Comparison of ENCODE assay signal across 8 mouse cellular contexts in the genomic region with DNA sequence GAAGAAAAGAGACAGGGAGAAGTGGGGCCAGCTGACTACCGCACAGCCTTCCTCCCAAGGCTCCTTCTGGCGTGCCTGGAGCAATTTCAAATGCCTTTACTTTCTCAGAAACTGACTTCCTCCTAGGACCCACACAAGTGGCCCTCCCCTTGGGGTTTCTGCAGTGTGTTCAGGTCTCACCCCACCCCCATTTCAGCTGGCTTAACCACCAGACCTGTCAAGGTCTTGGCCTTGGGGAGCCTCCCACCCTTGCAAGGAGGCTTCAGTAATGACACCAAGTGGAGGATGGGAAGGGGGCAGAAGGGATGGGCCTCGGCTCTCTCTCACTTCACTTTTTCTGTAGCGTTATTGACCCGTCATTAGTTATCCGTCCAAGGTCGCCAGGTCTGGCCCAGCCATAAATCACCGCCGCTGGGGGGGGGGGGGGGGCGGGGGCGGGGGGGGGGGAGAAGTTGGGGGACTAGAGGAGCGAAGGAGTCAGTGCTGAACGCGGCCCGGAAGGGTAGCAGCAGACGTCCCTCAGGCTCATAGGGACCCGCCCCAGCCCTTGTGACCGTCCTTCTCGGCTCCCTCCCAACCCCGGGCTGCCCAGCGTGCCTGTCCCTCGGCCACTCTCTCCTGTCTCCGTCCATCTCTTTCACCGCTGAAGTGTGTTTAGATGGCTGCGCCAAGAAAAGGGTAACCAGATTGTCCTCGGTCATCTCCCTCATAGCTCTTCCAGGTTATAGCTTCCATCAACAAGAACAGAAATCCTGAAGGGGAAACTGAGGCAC. TPM values are rescaled to one million over a fixed set of nuclear protein-coding genes. Genes with fewer than 3 reads are reported as not detected.
DNase-seq lines count a peak whose midpoint lies in the region; ATAC-seq and TF ChIP-seq lines count a peak whose summit lies in the region.

No protein-coding gene starts in this region.

- no peaks in the 10 kb centered on the region for H3K36me3 ChIP-seq in forebrain, embryonic 10.5 days (replicated peaks)
- no peaks in the 10 kb centered on the region for H3K36me3 ChIP-seq in intestine, postnatal 0 days (ENCODE audit: control insufficient read depth, insufficient read depth)
- H3K36me3 ChIP-seq in midbrain, embryonic 13.5 days, result no peaks in the 10 kb centered on the region

- H3K4me3 ChIP-seq in forebrain, embryonic 10.5 days, result peak overlapping the region; percentile 48
- peak overlapping the region; percentile 40 for H3K4me3 ChIP-seq in intestine, postnatal 0 days (ENCODE audit: low read depth, low read length)
- peak overlapping the region; percentile 31 for H3K4me3 ChIP-seq in midbrain, embryonic 13.5 days (replicated peaks)

- intact Hi-C loops in gastrocnemius, postnatal 36 days (cut with DNase I), result loop anchor here (2.0 to 10.0 kb wide), 3 partner anchors 110 to 324 kb away; no protein-coding TSS in a partner anchor

- peak overlapping the region; percentile 85 for H3K4me2 ChIP-seq in intestine, postnatal 0 days (replicated peaks; ENCODE audit: low read depth)
- peak overlapping the region; percentile 64 for H3K4me2 ChIP-seq in midbrain, embryonic 13.5 days (replicated peaks)

- no peak overlapping the region for H3K27ac ChIP-seq in forebrain, embryonic 10.5 days
- H3K27ac ChIP-seq in intestine, postnatal 0 days (ENCODE audit: low read depth, low read length), result no peak overlapping the region
- no peak overlapping the region for H3K27ac ChIP-seq in midbrain, embryonic 13.5 days

- no peak overlapping the region for H3K9ac ChIP-seq in intestine, postnatal 0 days (ENCODE audit: low read depth, low read length)
- H3K9ac ChIP-seq in midbrain, embryonic 13.5 days (replicated peaks), result peak overlapping the region; percentile 44; the same call in 1 of the 2 replicates

- peaks cover 100% of the 10 kb centered on the region for H3K27me3 ChIP-seq in forebrain, embryonic 10.5 days (ENCODE audit: poor library complexity, severe bottlenecking)
- H3K27me3 ChIP-seq in intestine, postnatal 0 days (replicated peaks; ENCODE audit: control insufficient read depth, insufficient read depth, low read length), result peaks cover 47% of the 10 kb centered on the region
- H3K27me3 ChIP-seq in midbrain, embryonic 13.5 days, result peaks cover 86% of the 10 kb centered on the region

- TF ChIP-seq CTCF in intestine, postnatal 0 days (IDR thresholded peaks at IDR 0.05; ENCODE audit: low read depth), result no peak

- no peak for DNase-seq in frontal cortex, postnatal 36 days (ENCODE audit: low spot score in 2 of 2)
- peak; percentile 67 for DNase-seq in ES-CJ7 (ENCODE audit: low read depth, low spot score)
- no peak for DNase-seq in forebrain, embryonic 10.5 days (ENCODE audit: extremely low spot score, low spot score)
- peak; percentile 34 for DNase-seq in thymus, postnatal 25 days
- no peak for DNase-seq in gastrocnemius, postnatal 36 days

- peaks cover 48% of the 10 kb centered on the region for H3K4me1 ChIP-seq in forebrain, embryonic 10.5 days
- no peaks in the 10 kb centered on the region for H3K4me1 ChIP-seq in intestine, postnatal 0 days (replicated peaks; ENCODE audit: control insufficient read depth, insufficient read depth, low read length)
- H3K4me1 ChIP-seq in midbrain, embryonic 13.5 days (replicated peaks), result peaks cover 34% of the 10 kb centered on the region

- ATAC-seq in frontal cortex, adult (ENCODE audit: low TSS enrichment), result 0 out of 2 replicates have a peak, but pooled peaks have one; percentile 5
- ATAC-seq in intestine, postnatal 0 days, result no peak
- ATAC-seq in midbrain, embryonic 13.5 days, result no peak

- H3K9me3 ChIP-seq in forebrain, embryonic 10.5 days, result no peaks in the 10 kb centered on the region
- H3K9me3 ChIP-seq in intestine, postnatal 0 days (ENCODE audit: control insufficient read depth), result no peaks in the 10 kb centered on the region
- no peaks in the 10 kb centered on the region for H3K9me3 ChIP-seq in midbrain, embryonic 13.5 days

- under 1% methylated on average over 24 of the region's 26 CpGs for WGBS in forebrain, embryonic 10.5 days
- under 1% methylated on average over 21 of the region's 26 CpGs for WGBS in intestine, postnatal 0 days
- 1% methylated on average over 20 of the region's 26 CpGs for WGBS in midbrain, embryonic 13.5 days

RNA-seq across cellular contexts. Expression of a gene that starts 16.0 kb away (rescaled TPM):
- polyA plus RNA-seq in forebrain, embryonic 10.5 days (2016; fragmentation: Nextera tagmentation; extraction: Ambion mirVana), result 25.7 and 26.6 TPM in 2 replicates
- 5.8 and 6.0 TPM in 2 replicates for polyA plus RNA-seq in intestine, postnatal 0 days (2015; fragmentation: Nextera tagmentation; extraction: Ambion mirVana)
- 15.8 and 16.6 TPM in 2 replicates for polyA plus RNA-seq in midbrain, embryonic 13.5 days (2015; fragmentation: Nextera tagmentation; extraction: Ambion mirVana)
- 10 to 100 TPM; 13.3 to 14.2 TPM for total RNA-seq in gastrocnemius, postnatal 36 days (2021)

RNA-seq across cellular contexts. Expression of a gene that starts 16.1 kb away (rescaled TPM):
- 52.1 and 53.5 TPM in 2 replicates for polyA plus RNA-seq in forebrain, embryonic 10.5 days (2016; fragmentation: Nextera tagmentation; extraction: Ambion mirVana)
- 24.7 and 27.1 TPM in 2 replicates for polyA plus RNA-seq in intestine, postnatal 0 days (2015; fragmentation: Nextera tagmentation; extraction: Ambion mirVana)
- 50.0 and 57.1 TPM in 2 replicates for polyA plus RNA-seq in midbrain, embryonic 13.5 days (2015; fragmentation: Nextera tagmentation; extraction: Ambion mirVana)
- total RNA-seq in gastrocnemius, postnatal 36 days (2021), result 10 to 100 TPM; 17.5 to 18.9 TPM

Comparison
In these comparisons a context has a peak if more than half of its experiments do, and no peak if none do; other contexts are left out.
1. DNase-seq: peak in ES-CJ7 (single experiment) and thymus, postnatal 25 days (single experiment); none in frontal cortex, postnatal 36 days (0 of 2), forebrain, embryonic 10.5 days (single experiment) and gastrocnemius, postnatal 36 days (0 of 2).
2. Peak in every context shown above with its lines, with median percentiles within 50 percentile points of each other: H3K4me3 ChIP-seq.